Mouse (Mus musculus): Measurements from ENCODE around the gene Gm8909.
"Not testable (repeated sequence)": the region's sequence is repeated elsewhere in the genome, so short reads cannot be mapped to it uniquely, and the experiment has no call there.

- not testable (repeated sequence) for TF ChIP-seq CTCF (IDR thresholded peaks at IDR 0.05; ENCODE audit: control insufficient read depth, insufficient read depth, low read length); POLR2A (IDR thresholded peaks at IDR 0.05; ENCODE audit: borderline replicate concordance, control insufficient read depth, low read depth, low read length)
These were observed 32.0 kb downstream of the Gm8909 start for GRCm38 (mm10) chr17:36136299-36136848.

Data from bone marrow, adult 2 months (tissue).